Mouse (Mus musculus): ENCODE results near the gene Ctnna2. TPM values are rescaled to one million over a fixed set of nuclear protein-coding genes. Genes with fewer than 3 reads are reported as not detected.

The Ctnna2 gene
- total and polyA plus RNA-seq, 2 experiments from 2014 or later: 91.5 to 243 TPM

GRCm38 (mm10) chr6:77257358-77258105, 722.0 kb downstream of the Ctnna2 start:
- Histone ChIP-seq H3K36me3 (ENCODE audit: insufficient read depth) (no peaks in the 10 kb centered on the region), H3K4me2 (ENCODE audit: low read depth) (no peak overlapping the region), H3K27ac (ENCODE audit: low read depth, low read length) (no peak overlapping the region; the same call in 1 of the 2 replicates), H3K4me3 (ENCODE audit: low read depth, low read length) (no peak overlapping the region), H3K9ac (no peak overlapping the region), H3K4me1 (ENCODE audit: insufficient read depth) (no peaks in the 10 kb centered on the region; the same call in 1 of the 2 replicates), H3K9me3 (ENCODE audit: low read length) (no peaks in the 10 kb centered on the region), H3K27me3 (ENCODE audit: insufficient read depth, low read length) (no peaks in the 10 kb centered on the region)
- 17% methylated on average over 7 of the region's 7 CpGs for WGBS
- DNase-seq: peak; percentile 70
- ATAC-seq: peak; percentile 66
- peak; percentile 70 for TF ChIP-seq CTCF (IDR thresholded peaks at IDR 0.05; ENCODE audit: low read depth)

- TF ChIP-seq CTCF (IDR thresholded peaks at IDR 0.05; ENCODE audit: low read depth): no peak
- no peaks in the 10 kb centered on the region for H3K9me3 ChIP-seq (ENCODE audit: low read length)
- no peak for ATAC-seq
- H3K4me3 ChIP-seq (ENCODE audit: low read depth, low read length): no peak overlapping the region
- 96% methylated on average over 4 of the region's 4 CpGs for WGBS
- no peaks in the 10 kb centered on the region for H3K27me3 ChIP-seq (ENCODE audit: insufficient read depth, low read length)
- H3K4me1 ChIP-seq (ENCODE audit: insufficient read depth): no peaks in the 10 kb centered on the region; the same call in 1 of the 2 replicates
- H3K36me3 ChIP-seq (ENCODE audit: insufficient read depth): no peaks in the 10 kb centered on the region
- H3K9ac ChIP-seq: no peak overlapping the region
- DNase-seq: no peak
- H3K27ac ChIP-seq (ENCODE audit: low read depth, low read length): no peak overlapping the region
- no peak overlapping the region for H3K4me2 ChIP-seq (ENCODE audit: low read depth)
These were observed 723.2 kb downstream of the Ctnna2 start for GRCm38 (mm10) chr6:77256348-77256747.

GRCm38 (mm10) chr6:77253480-77253879, 726.0 kb downstream of the Ctnna2 start:
- H3K27me3 ChIP-seq (ENCODE audit: insufficient read depth, low read length): no peaks in the 10 kb centered on the region
- no peak overlapping the region for H3K4me3 ChIP-seq (ENCODE audit: low read depth, low read length)
- 69% methylated on average over 5 of the region's 5 CpGs for WGBS
- no peak overlapping the region for H3K27ac ChIP-seq (ENCODE audit: low read depth, low read length)
- H3K4me1 ChIP-seq (ENCODE audit: insufficient read depth): no peaks in the 10 kb centered on the region; the same call in 1 of the 2 replicates
- no peak overlapping the region for H3K9ac ChIP-seq
- H3K4me2 ChIP-seq (ENCODE audit: low read depth): no peak overlapping the region
- TF ChIP-seq CTCF (IDR thresholded peaks at IDR 0.05; ENCODE audit: low read depth): no peak
- DNase-seq (no peak), ATAC-seq (no peak)
- no peaks in the 10 kb centered on the region for H3K36me3 ChIP-seq (ENCODE audit: insufficient read depth)
- H3K9me3 ChIP-seq (ENCODE audit: low read length): no peaks in the 10 kb centered on the region

- Histone ChIP-seq H3K4me3 (ENCODE audit: low read depth, low read length) (peak overlapping the region; percentile 64), H3K27me3 (ENCODE audit: insufficient read depth, low read length) (no peaks in the 10 kb centered on the region), H3K9me3 (ENCODE audit: low read length) (no peaks in the 10 kb centered on the region), H3K36me3 (ENCODE audit: insufficient read depth) (no peaks in the 10 kb centered on the region), H3K4me2 (ENCODE audit: low read depth) (peak overlapping the region; percentile 85), H3K9ac (peak overlapping the region; percentile 74), H3K27ac (ENCODE audit: low read depth, low read length) (peak overlapping the region; percentile 88), H3K4me1 (ENCODE audit: insufficient read depth) (peaks cover 6% of the 10 kb centered on the region; the same call in 1 of the 2 replicates)
- peak; percentile 70 for DNase-seq
- ATAC-seq: peak; percentile 34
- under 1% methylated on average over 43 of the region's 43 CpGs for WGBS
- peak; percentile 50 for TF ChIP-seq CTCF (IDR thresholded peaks at IDR 0.05; ENCODE audit: low read depth)
These were observed 735.8 kb downstream of the Ctnna2 start for GRCm38 (mm10) chr6:77243541-77244231.

- peak; percentile 89 for ATAC-seq
- H3K9me3 ChIP-seq (ENCODE audit: low read length): no peaks in the 10 kb centered on the region
- peak within 1 kb of the TSS; percentile 64 for H3K4me3 ChIP-seq (ENCODE audit: low read depth, low read length)
- TF ChIP-seq CTCF (IDR thresholded peaks at IDR 0.05; ENCODE audit: low read depth): peak; percentile 69
- H3K4me2 ChIP-seq (ENCODE audit: low read depth): peak within 1 kb of the TSS; percentile 85
- 1% methylated on average over 53 of the region's 53 CpGs for WGBS
- H3K9ac ChIP-seq: peak within 1 kb of the TSS; percentile 74
- H3K27ac ChIP-seq (ENCODE audit: low read depth, low read length): peak within 1 kb of the TSS; percentile 88
- no peaks in the 10 kb centered on the region for H3K27me3 ChIP-seq (ENCODE audit: insufficient read depth, low read length)
- DNase-seq: peak; percentile 94
- H3K36me3 ChIP-seq (ENCODE audit: insufficient read depth): no peaks in the 10 kb centered on the region
- H3K4me1 ChIP-seq (ENCODE audit: insufficient read depth): peaks cover 6% of the 10 kb centered on the region; the same call in 1 of the 2 replicates
These were observed 736.7 kb downstream of the Ctnna2 start, which contains the start of gene Lrrtm1 for GRCm38 (mm10) chr6:77242601-77243406. Lrrtm1 (plus strand) TSS chr6:77242689.

GRCm38 (mm10) chr6:77240426-77240825, 739.1 kb downstream of the Ctnna2 start:
- ATAC-seq: peak; percentile 69
- H3K4me2 ChIP-seq (ENCODE audit: low read depth): no peak overlapping the region
- H3K27ac ChIP-seq (ENCODE audit: low read depth, low read length): 0 out of 2 replicates have a peak overlapping the region, but pooled peaks have one; percentile 15
- no peaks in the 10 kb centered on the region for H3K36me3 ChIP-seq (ENCODE audit: insufficient read depth)
- H3K27me3 ChIP-seq (ENCODE audit: insufficient read depth, low read length): no peaks in the 10 kb centered on the region
- H3K4me1 ChIP-seq (ENCODE audit: insufficient read depth): peaks cover 6% of the 10 kb centered on the region; the same call in 1 of the 2 replicates
- TF ChIP-seq CTCF (IDR thresholded peaks at IDR 0.05; ENCODE audit: low read depth): no peak
- WGBS: 10% methylated on average over 1 of the region's 1 CpGs
- no peaks in the 10 kb centered on the region for H3K9me3 ChIP-seq (ENCODE audit: low read length)
- DNase-seq: peak; percentile 84
- no peak overlapping the region for H3K4me3 ChIP-seq (ENCODE audit: low read depth, low read length)
- no peak overlapping the region for H3K9ac ChIP-seq
